Mouse (Mus musculus) inflammation-experienced regulatory T-cells, adult 6 months (primary cell): ENCODE data around the gene Aasdh. TPM values are rescaled to one million over a fixed set of nuclear protein-coding genes. Genes with fewer than 3 reads are reported as not detected.

Experiments
- ATAC-seq: one replicate; pipeline ENCODE4 v1.8.0; 2017
- polyA plus RNA-seq, 3 experiments: library from polyadenylated mRNA; unstranded; fragments of 100-300 nt; shearing (Covaris generic); gene quantifications; one replicate each; pipeline ENCODE4 v1.2.1; 2017

Gene Aasdh
- polyA plus RNA-seq, 3 experiments from 2014 or later = 12.1 to 19.8 (median 13.9) TPM

GRCm38 (mm10) chr5:76841859-76842258 lies 63.5 kb downstream of the Aasdh start:
- ATAC-seq = no peak

- no peak for ATAC-seq
Observed at GRCm38 (mm10) chr5:76839786-76840185, 65.5 kb downstream of the Aasdh start.

DNA sequence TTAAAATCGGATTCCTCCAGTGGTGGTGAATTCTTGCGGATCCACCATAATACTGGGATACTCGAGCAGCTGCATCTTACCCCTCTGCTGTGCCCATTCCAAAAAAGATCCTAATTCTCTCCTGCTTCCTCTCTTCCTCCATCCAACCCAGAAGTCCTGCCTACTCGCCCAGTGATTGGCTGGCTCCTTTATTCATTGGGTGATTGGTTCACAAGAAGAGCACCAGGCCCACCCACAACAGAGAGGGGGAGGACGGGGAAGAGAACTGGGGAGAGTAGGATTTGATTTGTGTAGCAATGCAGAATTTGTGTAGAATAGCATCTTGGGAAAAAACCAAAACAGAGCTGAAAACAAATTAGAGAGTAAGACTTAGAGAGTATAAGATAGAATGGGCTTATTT lies 68.3 kb downstream of the Aasdh start:
- ATAC-seq = no peak

DNA sequence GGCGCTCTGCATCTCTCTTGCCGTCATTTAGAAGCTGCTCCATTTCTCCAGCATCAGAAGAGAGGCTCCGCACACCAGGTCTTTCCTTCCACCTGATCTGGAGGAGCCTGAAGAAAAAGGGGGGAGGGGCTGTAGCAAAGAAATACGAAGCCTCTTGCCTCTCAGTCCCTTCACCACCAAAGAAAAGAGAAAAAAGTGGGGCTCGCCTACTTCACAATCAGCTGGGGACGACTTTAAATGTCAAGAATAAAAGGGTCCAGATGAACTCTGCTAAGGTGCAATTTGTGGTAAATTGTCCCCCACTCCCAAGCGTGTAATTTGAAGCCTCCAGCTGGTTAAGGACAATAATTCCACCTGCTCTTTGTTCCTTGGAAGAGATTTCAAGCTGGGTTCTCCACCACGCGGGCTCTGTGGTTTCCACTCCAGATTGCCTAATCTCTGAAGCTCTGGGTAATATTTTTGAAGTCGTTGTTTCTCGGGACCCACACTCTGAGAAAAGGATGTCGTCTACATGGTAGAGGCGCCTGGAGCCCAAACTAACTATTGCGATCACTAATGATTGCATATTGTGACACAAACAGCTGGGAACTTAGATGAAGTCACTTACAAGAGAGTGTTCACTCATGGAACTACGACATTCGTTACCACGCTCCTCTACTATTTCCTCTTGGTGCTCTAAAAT lies 72.6 kb downstream of the Aasdh start:
- ATAC-seq = no peak

- ATAC-seq = no peak
Observed at GRCm38 (mm10) chr5:76828527-76829240, 76.6 kb downstream of the Aasdh start.

Other genes starting within 250 kb of the Aasdh start
- gene C530008M17Rik, start 249.0 kb downstream of the Aasdh start, polyA plus RNA-seq = 1 to 10 TPM in 1 of 3 experiments, under 1 TPM in 2; 0.34 to 1.8 (median 0.58) TPM
- 100 to 1,000 TPM; 164 to 233 (median 183) TPM for gene Paics, start 45.8 kb upstream of the Aasdh start, polyA plus RNA-seq
- gene Ppat, start 46.1 kb upstream of the Aasdh start, polyA plus RNA-seq = 10 to 100 TPM; 24.3 to 31.7 (median 27.8) TPM
- 100 to 1,000 TPM; 121 to 153 (median 146) TPM for gene Srp72, start 69.2 kb upstream of the Aasdh start, polyA plus RNA-seq
- not detected for gene Arl9, start 98.5 kb upstream of the Aasdh start, polyA plus RNA-seq
- not detected for gene Thegl, start 110.5 kb upstream of the Aasdh start, polyA plus RNA-seq
- 10 to 100 TPM; 13.8 to 24.5 (median 15.9) TPM for gene Hopx, start 209.6 kb upstream of the Aasdh start, polyA plus RNA-seq